Mouse (Mus musculus) left cerebral cortex, adult 9 months (tissue): ENCODE measurements at regions not wholly inside any gene's neighbourhood (a gene's known extent, or its start where the extent isn't known, plus 50 kb on each side); places are given as distances from the start of the nearest gene placed in this dataset.

Experiments used
- DNase-seq, 2 experiments: peaks; one replicate each; pipeline ENCODE4 v3.0.0; 2022; ENCODE audit warnings: low spot score in 2 of 2

DNA sequence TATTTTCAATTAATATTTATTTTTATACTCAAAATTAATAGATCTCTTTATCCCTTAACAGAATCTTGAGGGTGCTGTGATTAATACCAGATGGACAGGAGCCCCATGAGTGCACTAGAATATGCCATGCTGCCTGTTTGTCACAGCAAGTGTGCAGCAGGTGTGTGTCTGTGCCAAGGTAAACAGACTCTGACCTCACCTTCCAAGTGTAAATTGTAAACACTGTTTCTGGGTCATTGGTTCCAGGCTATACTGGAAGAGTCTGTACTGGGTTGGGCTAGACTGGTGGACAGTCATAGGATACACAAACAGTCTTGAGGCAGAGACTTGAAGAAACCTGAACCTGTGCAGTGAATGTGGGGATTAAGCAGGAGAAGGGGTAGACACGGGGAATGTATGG is 422.2 kb downstream of the Gm21833 start:
- no peak for DNase-seq

DNA sequence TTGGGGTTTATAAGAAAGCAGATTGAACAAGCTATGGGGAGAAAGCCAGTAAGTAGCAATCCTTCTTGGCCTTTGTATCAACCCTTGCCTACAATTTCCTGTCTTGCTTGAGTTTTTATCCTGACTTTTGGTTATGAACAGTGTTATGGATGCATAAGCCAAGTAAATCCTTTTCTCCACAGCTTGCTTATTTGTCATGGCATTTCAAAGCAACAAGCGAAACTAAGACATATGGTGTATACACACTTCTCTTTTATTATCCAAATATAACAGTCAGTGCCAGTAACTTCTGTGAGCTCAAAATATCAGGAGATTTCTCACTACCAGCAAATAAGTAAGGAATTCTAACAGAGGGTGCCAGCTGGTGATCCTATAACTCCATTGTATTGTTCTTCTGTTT is 426.0 kb downstream of the Gm21833 start:
- DNase-seq = no peak

DNA sequence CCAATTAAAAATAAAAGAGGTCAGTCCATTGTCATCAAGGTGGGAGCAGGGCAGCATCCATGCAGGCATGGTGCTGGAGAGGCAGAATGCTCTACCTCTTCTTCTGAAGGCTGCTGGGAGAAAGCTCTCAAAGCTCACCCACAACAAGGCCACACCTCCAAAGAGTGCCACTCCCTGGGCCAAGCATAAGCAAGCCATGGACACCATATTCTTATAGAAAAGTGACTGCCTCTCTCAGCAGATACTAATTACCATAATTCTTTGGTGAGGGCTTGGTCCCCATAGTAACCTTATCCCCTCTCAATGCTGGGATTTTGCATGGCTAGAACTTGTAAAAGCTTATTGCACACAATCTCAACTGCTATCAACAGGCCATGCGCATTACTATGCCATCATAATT is 443.7 kb downstream of the Gm21833 start:
- DNase-seq = no peak

DNA sequence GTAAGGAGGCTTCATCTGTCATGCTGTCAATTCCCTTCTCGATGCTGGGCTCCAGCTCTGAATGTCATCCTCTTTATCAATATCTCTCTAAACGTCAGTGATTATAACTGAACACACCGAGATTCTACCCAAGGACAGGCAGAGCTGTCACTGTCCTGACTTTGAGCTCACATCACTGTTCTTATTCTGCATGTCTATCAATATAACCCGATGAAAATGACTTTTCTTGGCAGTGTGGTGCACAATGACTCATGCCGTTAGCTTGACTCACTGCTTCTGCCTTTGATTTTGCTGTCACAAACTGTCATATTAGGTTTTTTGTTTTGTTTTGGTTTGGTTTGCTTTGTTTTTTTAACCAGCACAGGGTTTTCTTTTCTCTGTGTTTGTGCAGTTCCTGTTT is 488.1 kb downstream of the Gm21833 start:
- no peak for DNase-seq

DNA sequence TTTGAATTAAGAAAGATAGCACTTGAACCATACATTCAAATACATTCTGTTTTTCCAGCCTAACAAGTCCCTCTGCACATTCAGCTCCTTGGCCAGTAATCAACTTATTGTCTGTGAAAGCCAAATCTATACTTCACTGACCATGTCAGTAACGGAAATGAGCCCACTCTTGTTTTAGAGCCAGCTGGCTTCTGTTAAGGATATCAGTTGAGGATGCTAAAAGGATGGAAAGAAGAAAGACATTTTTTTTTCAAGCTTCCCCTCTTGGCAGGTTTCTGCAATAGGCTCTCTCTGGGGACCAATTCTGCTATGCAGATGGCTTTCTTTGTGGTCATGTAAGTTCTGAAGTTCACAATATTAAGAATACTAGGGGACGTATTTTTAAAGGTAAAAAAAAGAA is 498.6 kb downstream of the Gm21833 start:
- no peak for DNase-seq

GRCm38 (mm10) chr16:83351069-83351468 is 522.9 kb downstream of the Gm21833 start:
- DNase-seq = no peak

- no peak for DNase-seq
Measured at GRCm38 (mm10) chr16:83394581-83394980, 566.4 kb downstream of the Gm21833 start.

DNA sequence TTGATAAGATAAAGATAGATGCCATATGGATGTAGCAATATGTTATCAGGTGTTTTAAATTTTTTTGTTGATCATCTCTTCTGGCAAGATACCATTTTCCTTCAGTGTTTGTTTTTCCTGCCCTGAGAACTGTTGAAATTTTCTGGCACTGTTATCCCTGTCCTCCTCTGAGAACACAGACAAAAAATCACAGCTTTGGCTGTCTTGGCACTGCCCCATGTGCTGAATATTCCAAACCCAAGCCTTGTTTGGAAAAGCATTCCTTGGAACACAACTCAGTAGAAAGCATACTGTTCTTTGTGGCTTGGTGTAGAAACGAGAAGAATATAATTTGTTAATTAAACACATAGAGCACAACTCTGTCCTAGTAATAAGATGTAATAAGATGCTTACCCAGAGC is 592.5 kb downstream of the Gm21833 start:
- DNase-seq = peak; percentile 45 to 61

DNA sequence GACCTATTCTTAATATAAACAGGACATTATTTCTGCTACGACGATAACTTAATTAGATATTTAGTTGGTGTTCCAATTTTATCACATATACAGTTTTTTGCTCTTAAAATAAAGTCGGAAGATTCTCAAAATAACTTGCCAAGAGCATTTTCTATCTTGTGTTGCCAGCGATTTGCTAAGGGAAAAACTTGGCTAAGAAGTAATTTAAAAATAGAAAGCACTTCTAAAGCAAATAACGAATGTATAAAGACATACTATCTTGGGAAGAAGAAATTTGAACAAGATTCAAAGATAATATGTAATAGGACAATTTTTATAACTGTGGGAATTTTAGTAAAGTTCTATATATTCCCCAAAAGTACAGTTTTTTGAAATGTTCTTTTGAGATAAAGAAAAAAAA is 594.9 kb downstream of the Gm21833 start:
- no peak for DNase-seq
